Mouse (Mus musculus) kidney, postnatal 0 days (tissue): Measurements from ENCODE around the gene Dpysl5. TPM values are rescaled to one million over a fixed set of nuclear protein-coding genes. Genes with fewer than 3 reads are reported as not detected.

Experiments
- ATAC-seq: fragments of 200-750 bp; cut with Nextera tagmentation; replicated peaks from 2 replicates; pipeline ENCODE4 v1.8.0; 2017; ENCODE audit warnings: low read depth, moderate number of reproducible peaks, moderate TSS enrichment, moderate library complexity; ENCODE audit not compliant: low FRiP score
- DNase-seq: peaks from one replicate; pipeline ENCODE4 v3.0.0-alpha.2; 2016; ENCODE audit warnings: low spot score
- H3K27ac ChIP-seq: fragments of 300-500 bp; sonication (generic); 2 replicates; pipeline ENCODE4 v1.5.1; 2014; ENCODE audit warnings: mild to moderate bottlenecking
- H3K27me3 ChIP-seq: fragments of 300-500 bp; sonication (generic); 2 replicates; pipeline ENCODE4 v1.6.1; 2014; ENCODE audit warnings: low read length, mixed read lengths; ENCODE audit not compliant: insufficient read depth
- H3K36me3 ChIP-seq: fragments of 300-500 bp; sonication (generic); 2 replicates; pipeline ENCODE4 v1.6.1; 2014; ENCODE audit warnings: low read length, mixed read lengths; ENCODE audit not compliant: insufficient read depth
- H3K4me1 ChIP-seq: fragments of 300-500 bp; sonication (generic); replicated peaks from 2 replicates; pipeline ENCODE4 v1.6.1; 2014; ENCODE audit warnings: antibody characterized with exemption, low read length, mixed read lengths; ENCODE audit not compliant: insufficient read depth
- H3K4me2 ChIP-seq: fragments of 300-500 bp; sonication (generic); 2 replicates; pipeline ENCODE4 v1.6.1; 2014; ENCODE audit warnings: mild to moderate bottlenecking, low read length, moderate library complexity, mixed read lengths
- H3K4me3 ChIP-seq: fragments of 300-500 bp; sonication (generic); replicated peaks from 2 replicates; pipeline ENCODE4 v1.5.1; 2014; ENCODE audit warnings: low read depth, low read length
- H3K9ac ChIP-seq: fragments of 300-500 bp; sonication (generic); 2 replicates; pipeline ENCODE4 v1.6.1; 2014; ENCODE audit warnings: low read depth, low read length
- H3K9me3 ChIP-seq: fragments of 300-500 bp; sonication (generic); replicated peaks from 2 replicates; pipeline ENCODE4 v1.6.1; 2016; ENCODE audit warnings: low read length, inconsistent platforms, mixed read lengths
- CTCF ChIP-seq: IDR thresholded peaks from 2 replicates; pipeline ENCODE4 v1.5.1; 2016; ENCODE audit warnings: antibody characterized with exemption, low read depth, mild to moderate bottlenecking, moderate library complexity
- WGBS: fragments of 180-500 bp; shearing (Covaris S2); extraction: QIAGEN DNeasy Blood & Tissue Kit; methylation state at CpG from one replicate; pipeline ENCODE4 v1.1.7; 2014; 5-methylcytosine and 5-hydroxymethylcytosine counted together
- polyA plus RNA-seq: library from polyadenylated mRNA; unstranded; fragments of >200 nt; fragmentation: Nextera tagmentation; extraction: Ambion mirVana; gene quantifications from 2 replicates; pipeline ENCODE4 v1.2.1, GENCODE M21; 2015

Dpysl5 gene
- polyA plus RNA-seq, 1 experiment from 2014 or later, result 2.1 TPM

GRCm38 (mm10) chr5:30721935-30722334 lies 10.6 kb downstream of the Dpysl5 start:
- no peak overlapping the region for H3K4me2 ChIP-seq
- H3K27ac ChIP-seq, result no peak overlapping the region
- H3K27me3 ChIP-seq, result no peaks in the 10 kb centered on the region
- H3K4me1 ChIP-seq, result no peaks in the 10 kb centered on the region
- DNase-seq (no peak), ATAC-seq (no peak)
- H3K9me3 ChIP-seq, result no peaks in the 10 kb centered on the region
- no peak for TF ChIP-seq CTCF
- no peak overlapping the region for H3K9ac ChIP-seq
- WGBS, result 85% methylated on average over 8 of the region's 8 CpGs
- no peak overlapping the region for H3K4me3 ChIP-seq
- H3K36me3 ChIP-seq, result no peaks in the 10 kb centered on the region

- WGBS, result 92% methylated on average over 5 of the region's 5 CpGs
- H3K9me3 ChIP-seq, result no peaks in the 10 kb centered on the region
Observed at GRCm38 (mm10) chr5:30726151-30726693, 14.9 kb downstream of the Dpysl5 start.

GRCm38 (mm10) chr5:30732511-30732910 lies 21.1 kb downstream of the Dpysl5 start:
- no peak overlapping the region for H3K4me2 ChIP-seq
- ATAC-seq, result no peak
- no peaks in the 10 kb centered on the region for H3K9me3 ChIP-seq
- WGBS, result 84% methylated on average over 7 of the region's 7 CpGs
- no peak overlapping the region for H3K27ac ChIP-seq
- H3K4me3 ChIP-seq, result no peak overlapping the region
- no peak for DNase-seq
- no peaks in the 10 kb centered on the region for H3K27me3 ChIP-seq
- no peaks in the 10 kb centered on the region for H3K36me3 ChIP-seq
- TF ChIP-seq CTCF, result no peak
- H3K4me1 ChIP-seq, result no peaks in the 10 kb centered on the region
- H3K9ac ChIP-seq, result no peak overlapping the region

More at GRCm38 (mm10) chr5:30726151-30726693, 14.9 kb downstream of the Dpysl5 start:
- H3K4me2 ChIP-seq, result no peak overlapping the region
- no peaks in the 10 kb centered on the region for H3K4me1 ChIP-seq
- ATAC-seq, result no peak
- H3K9ac ChIP-seq, result no peak overlapping the region
- no peaks in the 10 kb centered on the region for H3K36me3 ChIP-seq
- TF ChIP-seq CTCF, result no peak
- H3K27ac ChIP-seq, result no peak overlapping the region
- H3K4me3 ChIP-seq, result no peak overlapping the region
- DNase-seq, result no peak
- H3K27me3 ChIP-seq, result no peaks in the 10 kb centered on the region

- ATAC-seq, result no peak
- Histone ChIP-seq H3K9ac (no peak overlapping the region), H3K9me3 (no peaks in the 10 kb centered on the region), H3K27me3 (no peaks in the 10 kb centered on the region), H3K27ac (no peak overlapping the region), H3K4me3 (no peak overlapping the region), H3K4me1 (no peaks in the 10 kb centered on the region), H3K4me2 (no peak overlapping the region), H3K36me3 (no peaks in the 10 kb centered on the region)
- no peak for TF ChIP-seq CTCF
- 60% methylated on average over 4 of the region's 4 CpGs for WGBS
- DNase-seq, result no peak
Observed at GRCm38 (mm10) chr5:30734666-30735065, 23.3 kb downstream of the Dpysl5 start.

- no peaks in the 10 kb centered on the region for H3K36me3 ChIP-seq
- H3K9ac ChIP-seq, result no peak overlapping the region
- TF ChIP-seq CTCF, result no peak
- no peak overlapping the region for H3K4me2 ChIP-seq
- H3K4me1 ChIP-seq, result no peaks in the 10 kb centered on the region
- no peak overlapping the region for H3K4me3 ChIP-seq
- WGBS, result 41% methylated on average over 10 of the region's 10 CpGs
- H3K27me3 ChIP-seq, result no peaks in the 10 kb centered on the region
- DNase-seq (peak; percentile 5), ATAC-seq (no peak)
- no peak overlapping the region for H3K27ac ChIP-seq
- H3K9me3 ChIP-seq, result no peaks in the 10 kb centered on the region
Observed at GRCm38 (mm10) chr5:30738127-30738828, 26.9 kb downstream of the Dpysl5 start.

GRCm38 (mm10) chr5:30739595-30739994 lies 28.2 kb downstream of the Dpysl5 start:
- Histone ChIP-seq H3K27ac (no peak overlapping the region), H3K27me3 (no peaks in the 10 kb centered on the region), H3K4me2 (no peak overlapping the region), H3K36me3 (no peaks in the 10 kb centered on the region), H3K9ac (no peak overlapping the region), H3K4me1 (no peaks in the 10 kb centered on the region), H3K9me3 (no peaks in the 10 kb centered on the region), H3K4me3 (no peak overlapping the region)
- no peak for ATAC-seq
- 65% methylated on average over 8 of the region's 8 CpGs for WGBS
- no peak for DNase-seq
- TF ChIP-seq CTCF, result no peak
